Mouse (Mus musculus) liver, embryonic 13.5 days (tissue): ENCODE data around the gene Itgb5. TPM values are rescaled to one million over a fixed set of nuclear protein-coding genes. Genes with fewer than 3 reads are reported as not detected.

Source experiments
- ATAC-seq: fragments of 200-750 bp; cut with Nextera tagmentation; 2 replicates; pipeline ENCODE4 v1.8.0; 2017; ENCODE audit warnings: low read depth, mild to moderate bottlenecking, moderate number of reproducible peaks, moderate library complexity
- DNase-seq: peaks from one replicate; pipeline ENCODE4 v3.0.0; 2022
- H3K27ac ChIP-seq: fragments of 300-500 bp; sonication (generic); 2 replicates; pipeline ENCODE4 v1.5.1; 2015; ENCODE audit warnings: moderate library complexity, mild to moderate bottlenecking, inconsistent platforms
- H3K27me3 ChIP-seq: fragments of 300-500 bp; sonication (generic); 2 replicates; pipeline ENCODE4 v1.6.1; 2015; ENCODE audit warnings: mild to moderate bottlenecking, inconsistent platforms
- H3K36me3 ChIP-seq: fragments of 300-500 bp; sonication (generic); 2 replicates; pipeline ENCODE4 v1.6.1; 2015; ENCODE audit warnings: mild to moderate bottlenecking, inconsistent platforms
- H3K4me1 ChIP-seq: fragments of 300-500 bp; sonication (generic); replicated peaks from 2 replicates; pipeline ENCODE4 v1.6.1; 2015; ENCODE audit warnings: inconsistent platforms
- H3K4me2 ChIP-seq: fragments of 300-500 bp; sonication (generic); 2 replicates; pipeline ENCODE4 v1.6.1; 2015; ENCODE audit warnings: inconsistent platforms, mild to moderate bottlenecking, moderate library complexity
- H3K4me3 ChIP-seq: fragments of 300-500 bp; sonication (generic); replicated peaks from 2 replicates; pipeline ENCODE4 v1.5.1; 2015; ENCODE audit warnings: mild to moderate bottlenecking, inconsistent platforms
- H3K9ac ChIP-seq: fragments of 300-500 bp; sonication (generic); 2 replicates; pipeline ENCODE4 v1.6.1; 2015; ENCODE audit warnings: mild to moderate bottlenecking, inconsistent platforms
- H3K9me3 ChIP-seq: fragments of 300-500 bp; sonication (generic); replicated peaks from 2 replicates; pipeline ENCODE4 v1.6.1; 2016; ENCODE audit warnings: inconsistent platforms
- WGBS: fragments of 180-500 bp; shearing (Covaris S2); methylation state at CpG from one replicate; pipeline ENCODE4 v1.1.7; 2015; ENCODE audit not compliant: insufficient replicate concordance; 5-methylcytosine and 5-hydroxymethylcytosine counted together
- polyA plus RNA-seq: library from polyadenylated mRNA; unstranded; fragments of >200 nt; fragmentation: Nextera tagmentation; extraction: Ambion mirVana; gene quantifications from 2 replicates; pipeline ENCODE4 v1.2.1, GENCODE M21; 2015

Gene Itgb5
- polyA plus RNA-seq, result 10.9 and 11.3 TPM in 2 replicates

- Histone ChIP-seq H3K4me1 (peaks cover 31% of the 10 kb centered on the region), H3K4me3 (peak within 1 kb of the TSS; percentile 67), H3K27me3 (peaks cover 73% of the 10 kb centered on the region), H3K36me3 (no peaks in the 10 kb centered on the region), H3K27ac (peak within 1 kb of the TSS; percentile 45), H3K9me3 (no peaks in the 10 kb centered on the region), H3K9ac (peak within 1 kb of the TSS; percentile 62), H3K4me2 (peak within 1 kb of the TSS; percentile 71)
- ATAC-seq, result peak; percentile 55
- no peak for DNase-seq
- WGBS, result 1% methylated on average over 42 of the region's 43 CpGs
Observed at GRCm38 (mm10) chr16:33829301-33829831, at the start of gene Itgb5. TSS of gene Itgb5 (plus strand) at chr16:33829665.

GRCm38 (mm10) chr16:33781789-33782728 lies 47.4 kb upstream of the Itgb5 start:
- Histone ChIP-seq H3K36me3 (no peaks in the 10 kb centered on the region), H3K9ac (peak overlapping the region; percentile 23; the same call in 1 of the 2 replicates), H3K9me3 (no peaks in the 10 kb centered on the region), H3K27ac (peak overlapping the region; percentile 73), H3K4me1 (peaks cover 48% of the 10 kb centered on the region), H3K27me3 (no peaks in the 10 kb centered on the region), H3K4me2 (no peak overlapping the region), H3K4me3 (no peak overlapping the region)
- DNase-seq, result no peak
- peak; percentile 73 for ATAC-seq
- whole genome bisulfite sequencing, result 25% methylated on average over 5 of the region's 5 CpGs

GRCm38 (mm10) chr16:33782729-33783091 lies 46.8 kb upstream of the Itgb5 start:
- Histone ChIP-seq H3K4me1 (peaks cover 50% of the 10 kb centered on the region), H3K4me2 (no peak overlapping the region), H3K36me3 (no peaks in the 10 kb centered on the region), H3K9ac (no peak overlapping the region), H3K27ac (peak overlapping the region; percentile 73), H3K27me3 (no peaks in the 10 kb centered on the region), H3K4me3 (no peak overlapping the region), H3K9me3 (no peaks in the 10 kb centered on the region)
- WGBS, result 49% methylated on average over 1 of the region's 1 CpGs
- no peak for DNase-seq
- no peak for ATAC-seq

GRCm38 (mm10) chr16:33784547-33784946 lies 44.9 kb upstream of the Itgb5 start:
- H3K27ac ChIP-seq, result 0 out of 2 replicates have a peak overlapping the region, but pooled peaks have one; percentile 31
- H3K4me2 ChIP-seq, result no peak overlapping the region
- no peak for ATAC-seq
- H3K4me3 ChIP-seq, result no peak overlapping the region
- no peak for DNase-seq
- WGBS, result 7% methylated on average over 1 of the region's 1 CpGs
- no peak overlapping the region for H3K9ac ChIP-seq
- H3K36me3 ChIP-seq, result no peaks in the 10 kb centered on the region
- H3K4me1 ChIP-seq, result peaks cover 49% of the 10 kb centered on the region
- H3K27me3 ChIP-seq, result no peaks in the 10 kb centered on the region
- H3K9me3 ChIP-seq, result no peaks in the 10 kb centered on the region

GRCm38 (mm10) chr16:33785092-33785704 lies 44.3 kb upstream of the Itgb5 start:
- H3K4me2 ChIP-seq, result no peak overlapping the region
- H3K9me3 ChIP-seq, result no peaks in the 10 kb centered on the region
- 15% methylated on average over 8 of the region's 8 CpGs for WGBS
- H3K27me3 ChIP-seq, result no peaks in the 10 kb centered on the region
- DNase-seq, result no peak
- no peak overlapping the region for H3K9ac ChIP-seq
- H3K4me3 ChIP-seq, result no peak overlapping the region
- ATAC-seq, result no peak; the same call in 1 of the 2 replicates
- H3K36me3 ChIP-seq, result no peaks in the 10 kb centered on the region
- peak overlapping the region; percentile 44 for H3K27ac ChIP-seq
- H3K4me1 ChIP-seq, result peaks cover 49% of the 10 kb centered on the region

GRCm38 (mm10) chr16:33786657-33787390 lies 42.6 kb upstream of the Itgb5 start:
- 47% methylated on average over 7 of the region's 7 CpGs for whole genome bisulfite sequencing
- Histone ChIP-seq H3K9ac (no peak overlapping the region), H3K9me3 (no peaks in the 10 kb centered on the region), H3K4me3 (no peak overlapping the region), H3K36me3 (no peaks in the 10 kb centered on the region), H3K4me2 (no peak overlapping the region), H3K4me1 (peaks cover 42% of the 10 kb centered on the region), H3K27ac (no peak overlapping the region; the same call in 1 of the 2 replicates), H3K27me3 (no peaks in the 10 kb centered on the region)
- ATAC-seq, result peak; percentile 64
- DNase-seq, result no peak

- WGBS, result 20% methylated on average over 10 of the region's 10 CpGs
- peak within 1 kb of the TSS; percentile 6; the same call in 1 of the 2 replicates for H3K4me2 ChIP-seq
- H3K27me3 ChIP-seq, result no peaks in the 10 kb centered on the region
- peak within 1 kb of the TSS; percentile 48 for H3K27ac ChIP-seq
- H3K4me1 ChIP-seq, result peaks cover 26% of the 10 kb centered on the region
- no peaks in the 10 kb centered on the region for H3K36me3 ChIP-seq
- H3K9ac ChIP-seq, result no peak within 1 kb of the TSS; the same call in 1 of the 2 replicates
- ATAC-seq (no peak), DNase-seq (no peak)
- H3K9me3 ChIP-seq, result no peaks in the 10 kb centered on the region
- H3K4me3 ChIP-seq, result 0 out of 2 replicates have a peak within 1 kb of the TSS, but pooled peaks have one; percentile 6
Observed at GRCm38 (mm10) chr16:33793846-33794791, 35.3 kb upstream of the Itgb5 start, which contains the start of gene Muc13. TSS of gene Muc13 (plus strand) at chr16:33794037.

GRCm38 (mm10) chr16:33795106-33795505 lies 34.4 kb upstream of the Itgb5 start:
- peak overlapping the region; percentile 6; the same call in 1 of the 2 replicates for H3K4me3 ChIP-seq
- 18% methylated on average over 4 of the region's 4 CpGs for WGBS
- no peak overlapping the region; the same call in 1 of the 2 replicates for H3K4me2 ChIP-seq
- no peak for DNase-seq
- peaks cover 26% of the 10 kb centered on the region for H3K4me1 ChIP-seq
- ATAC-seq, result no peak
- peak overlapping the region; percentile 29; the same call in 1 of the 2 replicates for H3K27ac ChIP-seq
- no peaks in the 10 kb centered on the region for H3K27me3 ChIP-seq
- H3K36me3 ChIP-seq, result no peaks in the 10 kb centered on the region
- H3K9me3 ChIP-seq, result no peaks in the 10 kb centered on the region
- H3K9ac ChIP-seq, result no peak overlapping the region

GRCm38 (mm10) chr16:33795887-33796286 lies 33.6 kb upstream of the Itgb5 start:
- no peak for ATAC-seq
- peak overlapping the region; percentile 39 for H3K27ac ChIP-seq
- H3K9ac ChIP-seq, result peak overlapping the region; percentile 18; the same call in 1 of the 2 replicates
- no peak for DNase-seq
- H3K36me3 ChIP-seq, result no peaks in the 10 kb centered on the region
- no peaks in the 10 kb centered on the region for H3K9me3 ChIP-seq
- WGBS, result 22% methylated on average over 6 of the region's 6 CpGs
- peaks cover 26% of the 10 kb centered on the region for H3K4me1 ChIP-seq
- H3K4me2 ChIP-seq, result peak overlapping the region; percentile 23
- H3K4me3 ChIP-seq, result no peak overlapping the region
- H3K27me3 ChIP-seq, result no peaks in the 10 kb centered on the region

GRCm38 (mm10) chr16:33796756-33797155 lies 32.7 kb upstream of the Itgb5 start:
- Histone ChIP-seq H3K9ac (no peak overlapping the region), H3K9me3 (no peaks in the 10 kb centered on the region), H3K27me3 (no peaks in the 10 kb centered on the region), H3K4me1 (peaks cover 26% of the 10 kb centered on the region), H3K4me3 (no peak overlapping the region), H3K4me2 (no peak overlapping the region), H3K27ac (no peak overlapping the region), H3K36me3 (no peaks in the 10 kb centered on the region)
- DNase-seq, result no peak
- no peak for ATAC-seq
- 41% methylated on average over 3 of the region's 3 CpGs for WGBS
